Mouse (Mus musculus): ENCODE measurements around the gene Npcd. TPM values are rescaled to one million over a fixed set of nuclear protein-coding genes. Genes with fewer than 3 reads are reported as not detected.
"Not testable (repeated sequence)": the region's sequence is repeated elsewhere in the genome, so short reads cannot be mapped to it uniquely, and the experiment has no call there.

The Npcd gene
- polyA plus RNA-seq, 1 experiment = not detected

DNA sequence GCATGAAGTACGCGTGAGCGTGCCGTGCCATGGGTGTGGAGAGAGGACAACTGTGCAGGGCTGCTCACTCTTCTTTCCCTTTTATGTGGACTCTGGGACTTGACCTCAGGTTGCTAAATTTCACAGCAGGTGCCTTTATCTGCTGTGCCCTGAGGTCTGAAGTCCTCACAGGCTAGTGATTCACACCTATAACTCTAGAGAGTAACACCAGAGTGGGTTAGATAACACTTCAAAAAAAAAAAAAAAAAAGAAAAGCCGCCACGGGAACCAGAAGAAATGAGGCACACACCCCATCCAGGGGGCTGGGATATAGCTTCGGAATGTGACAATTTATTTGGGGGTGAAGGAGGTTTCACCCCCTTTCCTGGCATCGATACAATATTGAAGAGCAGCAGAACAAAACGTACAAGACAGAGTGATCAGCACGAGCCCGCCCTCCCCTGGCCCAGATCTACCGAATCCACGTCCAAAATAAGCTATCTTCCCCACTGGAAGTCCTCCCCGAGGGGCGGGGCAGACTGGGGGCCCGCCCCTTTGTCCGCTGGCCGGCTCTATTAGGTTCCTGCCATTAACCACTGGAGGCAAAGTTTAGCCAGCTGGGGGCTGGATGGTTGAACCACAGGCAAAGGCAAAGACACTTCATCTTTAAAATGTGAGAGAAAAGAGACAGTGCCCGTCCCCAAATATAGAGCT, 10.3 kb downstream of the Npcd start:
- H3K4me1 ChIP-seq (ENCODE audit: control insufficient read depth, insufficient read depth, low read length) = no peaks in the 10 kb centered on the region
- H3K27ac ChIP-seq (ENCODE audit: insufficient read depth, low read depth, low read length) = no peak overlapping the region
- H3K4me3 ChIP-seq (ENCODE audit: insufficient read depth, low read length) = no peak overlapping the region
- TF ChIP-seq POLR2A (IDR thresholded peaks at IDR 0.05; ENCODE audit: borderline replicate concordance, low read depth, low read length) (no peak), CTCF (IDR thresholded peaks at IDR 0.05; ENCODE audit: low read depth, low read length) (no peak)

- Histone ChIP-seq H3K27ac (ENCODE audit: insufficient read depth, low read depth, low read length) (no peak overlapping the region), H3K4me3 (ENCODE audit: insufficient read depth, low read length) (no peak overlapping the region), H3K4me1 (ENCODE audit: control insufficient read depth, insufficient read depth, low read length) (no peaks in the 10 kb centered on the region)
- no peak for TF ChIP-seq POLR2A (IDR thresholded peaks at IDR 0.05; ENCODE audit: borderline replicate concordance, low read depth, low read length)
- no peak for TF ChIP-seq CTCF (IDR thresholded peaks at IDR 0.05; ENCODE audit: low read depth, low read length)
Observed at GRCm38 (mm10) chr15:79822265-79823199, 11.5 kb downstream of the Npcd start.

- Histone ChIP-seq H3K4me3 (ENCODE audit: insufficient read depth, low read length) (no peak overlapping the region), H3K27ac (ENCODE audit: insufficient read depth, low read depth, low read length) (no peak overlapping the region), H3K4me1 (ENCODE audit: control insufficient read depth, insufficient read depth, low read length) (no peaks in the 10 kb centered on the region; the same call in 1 of the 2 replicates)
- TF ChIP-seq CTCF (IDR thresholded peaks at IDR 0.05; ENCODE audit: low read depth, low read length) = no peak
- no peak for TF ChIP-seq POLR2A (IDR thresholded peaks at IDR 0.05; ENCODE audit: borderline replicate concordance, low read depth, low read length)
Observed at GRCm38 (mm10) chr15:79818325-79818724, 15.7 kb downstream of the Npcd start.

DNA sequence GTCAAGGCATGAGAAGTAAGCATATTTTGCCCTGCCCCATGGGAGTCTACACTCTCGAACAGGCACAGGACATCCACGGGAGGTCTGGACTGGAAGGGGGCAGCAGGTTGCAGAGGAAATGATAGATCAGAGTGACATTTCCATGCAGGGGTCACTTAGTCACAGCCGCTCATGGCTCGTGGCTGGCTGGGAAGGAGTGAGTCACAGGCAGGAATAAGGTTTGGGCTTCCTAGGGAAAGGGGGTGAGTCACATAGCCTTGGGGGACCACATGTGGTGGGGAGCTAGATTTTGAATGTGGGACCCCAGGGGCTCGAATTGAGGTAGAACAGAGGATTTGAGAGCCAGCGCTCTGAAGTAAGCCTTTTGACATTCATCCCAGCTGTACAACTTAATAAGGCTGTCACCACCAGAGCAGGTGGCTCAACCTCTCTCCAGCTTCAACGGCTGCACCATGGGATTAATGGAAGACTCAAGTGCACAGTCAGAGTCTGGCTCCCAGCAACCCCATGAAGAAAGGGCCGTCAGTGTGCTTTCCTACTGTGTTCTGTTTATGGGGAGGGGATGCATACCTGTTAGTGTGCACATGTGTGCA, 20.3 kb downstream of the Npcd start:
- no peaks in the 10 kb centered on the region; the same call in 1 of the 2 replicates for H3K4me1 ChIP-seq (ENCODE audit: control insufficient read depth, insufficient read depth, low read length)
- no peak for TF ChIP-seq POLR2A (IDR thresholded peaks at IDR 0.05; ENCODE audit: borderline replicate concordance, low read depth, low read length)
- TF ChIP-seq CTCF (IDR thresholded peaks at IDR 0.05; ENCODE audit: low read depth, low read length) = no peak
- no peak overlapping the region for H3K4me3 ChIP-seq (ENCODE audit: insufficient read depth, low read length)
- no peak overlapping the region for H3K27ac ChIP-seq (ENCODE audit: insufficient read depth, low read depth, low read length)

DNA sequence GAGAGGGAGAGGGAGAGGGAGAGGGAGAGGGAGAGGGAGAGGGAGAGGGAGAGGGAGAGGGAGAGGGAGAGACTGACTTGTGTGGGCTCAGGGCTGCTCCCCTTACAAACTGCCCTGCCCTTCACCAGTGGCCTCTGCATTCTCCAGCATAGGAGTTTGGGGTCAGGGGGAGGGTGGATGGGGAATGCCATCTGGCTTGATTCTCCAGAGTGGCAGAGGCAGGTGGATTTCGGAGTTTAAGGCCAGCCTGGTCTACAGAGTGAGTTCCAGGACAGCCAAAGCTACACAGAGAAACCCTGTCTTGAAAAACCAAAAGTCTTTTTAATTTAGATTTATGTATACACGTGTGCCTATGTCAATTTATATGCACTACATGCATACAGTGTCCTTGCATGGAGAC, 21.2 kb downstream of the Npcd start:
- H3K4me1 ChIP-seq (ENCODE audit: control insufficient read depth, insufficient read depth, low read length); H3K4me3 ChIP-seq (ENCODE audit: insufficient read depth, low read length); H3K27ac ChIP-seq (ENCODE audit: insufficient read depth, low read depth, low read length): not testable (repeated sequence)

GRCm38 (mm10) chr15:79810997-79811396, 23.0 kb downstream of the Npcd start:
- no peak for TF ChIP-seq POLR2A (IDR thresholded peaks at IDR 0.05; ENCODE audit: borderline replicate concordance, low read depth, low read length)
- TF ChIP-seq CTCF (IDR thresholded peaks at IDR 0.05; ENCODE audit: low read depth, low read length) = no peak
- Histone ChIP-seq H3K4me1 (ENCODE audit: control insufficient read depth, insufficient read depth, low read length) (no peaks in the 10 kb centered on the region; the same call in 1 of the 2 replicates), H3K27ac (ENCODE audit: insufficient read depth, low read depth, low read length) (no peak overlapping the region), H3K4me3 (ENCODE audit: insufficient read depth, low read length) (no peak overlapping the region)

- no peaks in the 10 kb centered on the region; the same call in 1 of the 2 replicates for H3K4me1 ChIP-seq (ENCODE audit: control insufficient read depth, insufficient read depth, low read length)
- no peak overlapping the region for H3K4me3 ChIP-seq (ENCODE audit: insufficient read depth, low read length)
- no peak overlapping the region for H3K27ac ChIP-seq (ENCODE audit: insufficient read depth, low read depth, low read length)
- TF ChIP-seq CTCF (IDR thresholded peaks at IDR 0.05; ENCODE audit: low read depth, low read length) (no peak), POLR2A (IDR thresholded peaks at IDR 0.05; ENCODE audit: borderline replicate concordance, low read depth, low read length) (no peak)
Observed at GRCm38 (mm10) chr15:79810061-79810460, 24.0 kb downstream of the Npcd start.

- TF ChIP-seq CTCF (IDR thresholded peaks at IDR 0.05; ENCODE audit: low read depth, low read length) (no peak), POLR2A (IDR thresholded peaks at IDR 0.05; ENCODE audit: borderline replicate concordance, low read depth, low read length) (no peak)
- no peak overlapping the region for H3K4me3 ChIP-seq (ENCODE audit: insufficient read depth, low read length)
- H3K27ac ChIP-seq (ENCODE audit: insufficient read depth, low read depth, low read length) = no peak overlapping the region
- no peaks in the 10 kb centered on the region; the same call in 1 of the 2 replicates for H3K4me1 ChIP-seq (ENCODE audit: control insufficient read depth, insufficient read depth, low read length)
Observed at GRCm38 (mm10) chr15:79808658-79809057, 25.4 kb downstream of the Npcd start.

DNA sequence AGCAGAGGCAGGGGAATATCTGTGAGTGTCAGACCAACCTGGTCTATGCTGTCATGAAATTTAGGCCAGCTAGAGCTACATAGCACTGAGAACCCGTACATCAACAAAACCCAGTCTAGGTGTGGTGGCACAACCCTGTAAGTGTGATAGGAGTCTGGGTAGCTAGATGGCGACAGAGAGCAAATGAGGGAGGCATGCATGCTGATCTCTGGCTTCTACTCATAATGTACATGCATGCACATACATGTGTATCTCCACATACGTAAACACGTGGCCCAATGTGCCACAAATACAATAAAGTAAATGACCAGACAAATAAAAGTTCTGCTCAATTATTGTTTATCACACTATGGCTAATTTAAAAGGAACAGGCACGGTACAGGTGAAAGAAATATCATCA, 25.9 kb downstream of the Npcd start:
- Histone ChIP-seq H3K27ac (ENCODE audit: insufficient read depth, low read depth, low read length) (no peak overlapping the region), H3K4me1 (ENCODE audit: control insufficient read depth, insufficient read depth, low read length) (no peaks in the 10 kb centered on the region), H3K4me3 (ENCODE audit: insufficient read depth, low read length) (no peak overlapping the region)
- no peak for TF ChIP-seq POLR2A (IDR thresholded peaks at IDR 0.05; ENCODE audit: borderline replicate concordance, low read depth, low read length)
- no peak for TF ChIP-seq CTCF (IDR thresholded peaks at IDR 0.05; ENCODE audit: low read depth, low read length)

DNA sequence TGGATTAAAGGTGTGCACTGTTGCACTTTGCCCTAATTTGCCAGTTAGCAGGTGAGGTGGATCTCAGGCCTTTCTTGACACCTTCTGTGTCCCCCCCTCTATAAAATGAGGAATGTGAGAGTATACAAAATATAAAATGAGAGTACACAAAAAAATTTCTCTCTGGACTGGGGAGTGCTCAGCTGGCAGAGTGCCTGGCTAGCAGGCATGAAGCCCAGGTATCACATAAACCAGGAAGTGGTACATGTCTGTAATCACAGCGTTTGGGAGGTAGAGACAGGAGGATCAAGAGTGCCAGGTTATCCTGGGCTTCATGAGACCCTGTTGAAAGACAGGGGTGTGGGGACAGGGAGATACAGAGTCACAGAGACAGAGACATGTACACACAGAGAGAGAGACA, 27.0 kb downstream of the Npcd start:
- TF ChIP-seq CTCF (IDR thresholded peaks at IDR 0.05; ENCODE audit: low read depth, low read length) (no peak), POLR2A (IDR thresholded peaks at IDR 0.05; ENCODE audit: borderline replicate concordance, low read depth, low read length) (no peak)

More for the DNA sequence above, 27.0 kb downstream of the Npcd start:
- Histone ChIP-seq H3K4me3 (ENCODE audit: insufficient read depth, low read length) (no peak overlapping the region), H3K4me1 (ENCODE audit: control insufficient read depth, insufficient read depth, low read length) (no peaks in the 10 kb centered on the region), H3K27ac (ENCODE audit: insufficient read depth, low read depth, low read length) (no peak overlapping the region)
